8 mouse cellular contexts compared by ENCODE assay signal in the genomic region with DNA sequence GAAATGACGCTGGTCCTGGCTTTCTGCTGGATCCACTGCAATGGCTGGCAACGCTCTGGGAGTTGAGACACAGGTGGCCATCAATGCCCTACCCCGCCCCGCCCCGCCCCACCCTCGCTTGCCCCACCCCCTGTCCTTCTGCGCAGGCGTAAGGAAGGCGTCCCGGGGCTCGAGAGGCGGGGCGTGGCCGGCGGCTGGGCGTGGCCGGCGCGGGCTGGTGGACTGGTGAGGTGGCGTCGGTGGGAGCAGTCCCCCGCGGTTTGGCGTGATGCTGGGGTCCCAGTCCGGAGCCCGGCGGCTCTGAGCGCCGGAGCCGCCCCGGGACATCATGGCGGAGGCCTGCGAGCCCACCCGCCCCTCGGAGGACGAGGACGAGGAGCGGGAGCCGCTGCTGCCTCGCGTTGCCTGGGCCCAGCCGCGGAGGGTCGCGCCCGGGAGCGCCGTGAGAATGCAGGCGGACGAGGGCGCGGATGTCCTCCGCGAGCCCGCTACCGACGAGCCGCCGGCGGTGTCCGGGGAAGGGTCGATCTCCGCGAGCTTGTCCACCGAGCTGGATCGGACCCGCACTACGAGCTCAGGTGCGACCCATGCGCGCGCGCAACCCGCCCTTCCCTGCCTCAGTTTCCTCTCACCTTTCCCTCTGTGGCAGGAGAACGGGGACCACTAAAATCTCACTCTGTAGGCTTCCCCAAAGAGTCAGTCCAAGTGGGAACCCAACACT. TPM values are rescaled to one million over a fixed set of nuclear protein-coding genes. Genes with fewer than 3 reads are reported as not detected.
DNase-seq lines count a peak whose midpoint lies in the region; ATAC-seq and TF ChIP-seq lines count a peak whose summit lies in the region.

A gene (plus strand): TSS at position 184 of the 721 bp plus-strand sequence.

- H3K27ac ChIP-seq in hindbrain, embryonic 10.5 days: peak within 1 kb of the TSS; percentile 93

- under 1% methylated on average over 74 of the region's 75 CpGs for WGBS in hindbrain, embryonic 10.5 days

- no peaks in the 10 kb centered on the region for H3K27me3 ChIP-seq in G1E (ENCODE audit: insufficient read depth, low read length)
- H3K27me3 ChIP-seq in hindbrain, embryonic 10.5 days (ENCODE audit: insufficient read depth, poor library complexity, severe bottlenecking): no peaks in the 10 kb centered on the region

- peak within 1 kb of the TSS; percentile 99 for H3K4me3 ChIP-seq in G1E (ENCODE audit: low read depth, low read length)
- peak within 1 kb of the TSS; percentile 82 for H3K4me3 ChIP-seq in hindbrain, embryonic 10.5 days

- ATAC-seq in G1E (ENCODE audit: extremely low read depth, insufficient number of reproducible peaks, low FRiP score, poor library complexity, severe bottlenecking): peak; percentile 54

- H3K4me1 ChIP-seq in G1E (ENCODE audit: insufficient read depth, low read depth, low read length): peaks cover 14% of the 10 kb centered on the region
- peaks cover 12% of the 10 kb centered on the region for H3K4me1 ChIP-seq in hindbrain, embryonic 10.5 days (replicated peaks)

- H3K9me3 ChIP-seq in G1E (replicated peaks): no peaks in the 10 kb centered on the region
- no peaks in the 10 kb centered on the region for H3K9me3 ChIP-seq in hindbrain, embryonic 10.5 days

- peaks cover 3% of the 10 kb centered on the region for H3K36me3 ChIP-seq in G1E (replicated peaks)
- H3K36me3 ChIP-seq in hindbrain, embryonic 10.5 days: no peaks in the 10 kb centered on the region

- TF ChIP-seq CTCF in G1E (IDR thresholded peaks at IDR 0.05; ENCODE audit: low read depth, low read length): no peak

- peak; percentile 93 for DNase-seq in G1E (ENCODE audit: low spot score)
- DNase-seq in cerebellum, adult 8-10 months: peak; percentile 17
- peak; percentile 72 for DNase-seq in forelimb bud, embryonic 11.5 days (ENCODE audit: low read depth, low spot score)
- DNase-seq in hindbrain, embryonic 10.5 days (ENCODE audit: low spot score): peak; percentile 89
- peak; percentile 17 to 43 for DNase-seq in layer of hippocampus, postnatal 14 days (ENCODE audit: low spot score in 2 of 2)
- peak; percentile 89 for DNase-seq in lung, postnatal 14 days
- peak; percentile 83 for DNase-seq in ovary, postnatal 36 days (ENCODE audit: low spot score)
- DNase-seq in thymus, postnatal 25 days: peak; percentile 87

RNA-seq across cellular contexts. Expression of the gene that starts here (rescaled TPM):
- 38.1 and 49.1 TPM in 2 replicates for total RNA-seq in G1E (2014; fragmentation: Nextera tagmentation)
- total RNA-seq in G1E (2017): 74.7 and 79.9 TPM in 2 replicates
- 22.7 and 32.5 TPM in 2 replicates for polyA plus RNA-seq in G1E (2012)
- 15.7 and 16.5 TPM in 2 replicates for polyA plus RNA-seq in hindbrain, embryonic 10.5 days (2016; fragmentation: Nextera tagmentation; extraction: Ambion mirVana)
- 1 to 10 TPM; 1.3 to 2.6 TPM for total RNA-seq in layer of hippocampus, postnatal 14 days (2021)

Comparison
In these comparisons a context has a peak if more than half of its experiments do, and no peak if none do; other contexts are left out.
1. Peak in every context shown above with its lines: DNase-seq, ATAC-seq, H3K4me3 ChIP-seq and H3K27ac ChIP-seq.
2. RNA of the gene that starts here (total RNA-seq): 38.1 to 79.9 TPM in G1E; 1.3 to 2.6 TPM in layer of hippocampus, postnatal 14 days; every median in the first group is over 10 times any median in the second.
3. DNase-seq: peak in every context shown above with its lines; median percentile 93 in G1E; 89 in hindbrain, embryonic 10.5 days; 89 in lung, postnatal 14 days; 87 in thymus, postnatal 25 days; 83 in ovary, postnatal 36 days; 72 in forelimb bud, embryonic 11.5 days; 30 in layer of hippocampus, postnatal 14 days; 17 in cerebellum, adult 8-10 months.